Mouse (Mus musculus) ES-E14 (cell line): ENCODE measurements around the gene Kng2. TPM values are rescaled to one million over a fixed set of nuclear protein-coding genes. Genes with fewer than 3 reads are reported as not detected.
"Not testable (repeated sequence)": the region's sequence is repeated elsewhere in the genome, so short reads cannot be mapped to it uniquely, and the experiment has no call there.

Experiments used
- DNase-seq: peaks from one replicate; pipeline ENCODE4 v3.0.0-alpha.2; 2013; ENCODE audit warnings: low read depth, low spot score
- H3K27ac ChIP-seq: 2 replicates; pipeline ENCODE4 v1.5.1; 2012; ENCODE audit warnings: low read depth, mild to moderate bottlenecking, low read length, moderate library complexity, mixed read lengths; ENCODE audit not compliant: poor library complexity, insufficient read depth, severe bottlenecking
- H3K36me3 ChIP-seq: 2 replicates; pipeline ENCODE4 v1.6.1; 2012; ENCODE audit warnings: mild to moderate bottlenecking, low read length, moderate library complexity, mixed read lengths; ENCODE audit not compliant: control insufficient read depth, poor library complexity, insufficient read depth, severe bottlenecking
- H3K4me1 ChIP-seq, 2 experiments: fragments of 150-350 bp in 1 of 2; sonication (generic) in 1 of 2; 2 replicates each; pipeline ENCODE4 v1.6.1; 2012; ENCODE audit warnings: low read length in 2 of 2, mild to moderate bottlenecking in 1 of 2, mixed read lengths in 1 of 2; ENCODE audit not compliant: control insufficient read depth in 2 of 2, insufficient read depth in 2 of 2, poor library complexity in 1 of 2
- H3K4me3 ChIP-seq, 2 experiments: fragments of 150-350 bp in 1 of 2; sonication (generic) in 1 of 2; 2 replicates each; pipeline ENCODE4 v1.5.1; 2012; ENCODE audit warnings: low read length in 2 of 2, low read depth in 1 of 2, mild to moderate bottlenecking in 1 of 2, mixed read lengths in 1 of 2; ENCODE audit not compliant: insufficient read depth in 1 of 2, poor library complexity in 1 of 2, severe bottlenecking in 1 of 2
- H3K9ac ChIP-seq: 2 replicates; pipeline ENCODE4 v1.6.1; 2012; ENCODE audit warnings: low read depth, mild to moderate bottlenecking, low read length, mixed read lengths; ENCODE audit not compliant: poor library complexity, insufficient read depth, severe bottlenecking
- H3K9me3 ChIP-seq: fragments of 150-350 bp; sonication (generic); 2 replicates; pipeline ENCODE4 v1.6.1; 2012; ENCODE audit warnings: low read depth, mild to moderate bottlenecking, low read length; ENCODE audit not compliant: control insufficient read depth, insufficient read depth
- CHD2 ChIP-seq: IDR thresholded peaks from 2 replicates; pipeline ENCODE4 v1.6.1; 2014; ENCODE audit warnings: mild to moderate bottlenecking, low read depth, low read length, inconsistent platforms
- HCFC1 ChIP-seq: IDR thresholded peaks from 2 replicates; pipeline ENCODE4 v1.6.1; 2012; ENCODE audit warnings: low read length, inconsistent platforms, borderline replicate concordance; ENCODE audit not compliant: insufficient read depth
- MAFK ChIP-seq: IDR thresholded peaks from 2 replicates; pipeline ENCODE4 v1.6.1; 2014; ENCODE audit warnings: mild to moderate bottlenecking, low read depth, low read length, inconsistent platforms; ENCODE audit not compliant: insufficient read depth
- ZC3H11A ChIP-seq: IDR thresholded peaks from 2 replicates; pipeline ENCODE4 v1.6.1; 2012; ENCODE audit warnings: low read depth, mild to moderate bottlenecking, inconsistent platforms, low read length, borderline replicate concordance
- ZNF384 ChIP-seq: IDR thresholded peaks from 2 replicates; pipeline ENCODE4 v1.6.1; 2012; ENCODE audit warnings: low read depth, low read length, inconsistent platforms
- in situ Hi-C, 2 experiments: fragments of 600-800 bp; cut with MboI; formaldehyde crosslinking; loops; one replicate each; pipeline ENCODE4 v1.15.1; 2025; ENCODE audit warnings: low sequenced_read_pairs in 2 of 2, inconsistent platforms in 1 of 2; ENCODE audit not compliant: unreplicated experiment in 2 of 2
- total RNA-seq: library from RNA; depleted of rRNA; stranded (reverse); fragments of 300-350 nt; gene quantifications from 2 replicates; pipeline ENCODE4 v1.2.3, GENCODE M21; 2012

The Kng2 gene
- total RNA-seq, 1 experiment, result 0.22 TPM

DNA sequence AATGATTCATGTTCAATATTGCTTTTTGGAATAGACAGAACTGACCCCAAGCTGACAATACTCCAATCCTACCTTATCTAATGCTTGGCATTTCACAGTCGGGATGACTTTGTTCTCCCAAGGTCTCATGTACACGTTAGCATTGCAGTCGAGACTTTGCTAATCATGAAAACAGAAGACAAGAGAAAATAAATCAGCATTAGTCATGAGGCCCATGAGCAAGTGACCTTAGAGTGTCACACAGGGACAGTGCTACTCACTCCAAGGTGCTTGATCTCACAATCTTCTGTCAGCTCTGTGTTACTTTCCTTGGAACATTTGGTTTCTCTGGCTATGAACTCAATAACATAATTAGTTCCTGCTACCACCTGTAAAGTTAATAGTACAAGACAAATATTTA, 32.3 kb downstream of the Kng2 start:
- H3K9ac ChIP-seq, H3K4me3 ChIP-seq, DNase-seq, H3K27ac ChIP-seq, H3K4me1 ChIP-seq, H3K36me3 ChIP-seq, in situ Hi-C loops, H3K9me3 ChIP-seq: not testable (repeated sequence)

DNA sequence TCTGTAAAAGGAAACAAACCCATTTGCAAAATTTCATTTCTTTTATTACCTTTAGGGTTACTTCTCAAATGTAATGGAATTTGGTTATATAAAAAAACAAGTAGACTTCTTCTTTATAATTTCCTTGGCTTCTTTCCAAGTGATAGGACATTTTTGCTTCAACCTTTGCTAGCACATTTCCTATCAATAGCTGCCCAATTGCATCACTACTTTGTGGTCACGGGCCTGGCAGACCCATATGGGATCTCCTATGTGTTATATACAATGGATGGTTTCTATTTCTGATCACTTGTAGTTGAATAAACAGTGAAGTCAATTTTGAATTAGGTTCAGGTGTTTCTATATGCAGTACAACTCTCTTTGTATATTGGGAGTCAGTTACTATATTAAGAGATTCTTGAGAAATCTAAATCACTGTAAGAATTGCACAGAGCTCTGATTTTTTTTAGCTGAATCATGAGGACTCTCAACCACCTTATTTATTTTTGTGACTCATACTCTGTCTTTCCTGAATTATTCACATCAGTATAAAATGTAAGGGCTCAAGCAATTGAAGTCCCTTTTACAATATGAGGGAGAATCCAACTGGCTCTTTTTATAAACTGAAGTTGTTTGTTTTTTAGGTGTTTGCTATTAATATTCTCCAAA, 61.8 kb downstream of the Kng2 start:
- in situ Hi-C loops, result no loop called here
- no peak overlapping the region for H3K4me3 ChIP-seq

DNA sequence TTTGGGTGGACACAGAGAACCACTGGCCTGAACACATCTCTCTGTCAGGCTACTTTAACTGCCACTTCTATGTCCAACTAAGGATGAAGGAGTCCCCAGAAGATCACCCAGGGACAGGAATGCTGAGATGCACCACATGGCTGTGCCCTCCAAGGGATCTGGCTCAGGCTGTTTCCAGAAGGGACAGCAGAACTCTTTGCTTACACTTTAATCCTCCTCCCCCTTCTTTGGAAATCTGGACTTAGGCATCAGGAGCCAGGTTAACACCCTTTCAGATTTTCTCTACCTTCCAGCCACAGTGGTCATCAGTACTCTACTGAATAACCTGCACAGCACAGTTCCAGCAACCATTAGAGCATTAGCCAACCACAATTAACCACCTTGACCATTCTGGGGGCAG, 66.0 kb downstream of the Kng2 start:
- in situ Hi-C loops, result no loop called here
- Histone ChIP-seq H3K27ac (no peak overlapping the region), H3K4me3 (no peak overlapping the region), H3K36me3 (no peaks in the 10 kb centered on the region), H3K4me1 (no peaks in the 10 kb centered on the region), H3K9ac (no peak overlapping the region), H3K9me3 (no peaks in the 10 kb centered on the region)
- TF ChIP-seq ZC3H11A (no peak), ZNF384 (no peak), CHD2 (no peak), HCFC1 (no peak), MAFK (no peak)
- no peak for DNase-seq

More for the DNA sequence above, 61.8 kb downstream of the Kng2 start:
- Histone ChIP-seq H3K27ac (no peak overlapping the region), H3K9me3 (no peaks in the 10 kb centered on the region), H3K4me1 (no peaks in the 10 kb centered on the region), H3K36me3 (no peaks in the 10 kb centered on the region), H3K9ac (no peak overlapping the region)
- TF ChIP-seq HCFC1 (no peak), ZC3H11A (no peak), CHD2 (no peak), ZNF384 (no peak), MAFK (no peak)
- no peak for DNase-seq

DNA sequence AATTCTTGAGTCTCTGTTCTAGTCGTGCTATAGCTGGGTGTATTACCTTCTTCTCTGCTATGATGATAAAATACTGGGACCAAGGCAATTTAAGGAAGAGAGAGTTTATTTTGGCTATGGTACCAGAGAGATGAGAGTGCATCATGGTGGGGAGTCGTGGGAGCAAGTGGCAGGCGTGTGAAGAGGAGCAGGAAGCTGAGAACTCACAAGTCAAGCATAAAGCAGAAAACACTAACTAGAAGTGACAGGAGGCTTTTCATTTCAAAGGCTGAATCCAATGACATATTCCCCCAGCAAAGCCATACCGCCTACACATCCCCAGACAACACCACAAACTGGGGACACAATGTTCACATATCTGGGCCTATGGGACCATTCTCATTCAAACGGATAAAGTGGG, 67.0 kb downstream of the Kng2 start:
- DNase-seq, result no peak
- Histone ChIP-seq H3K27ac (no peak overlapping the region), H3K4me1 (no peaks in the 10 kb centered on the region), H3K4me3 (no peak overlapping the region), H3K9ac (no peak overlapping the region), H3K36me3 (no peaks in the 10 kb centered on the region), H3K9me3 (no peaks in the 10 kb centered on the region)
- in situ Hi-C loops, result no loop called here
- TF ChIP-seq MAFK, result no peak
- no peak for TF ChIP-seq CHD2
- TF ChIP-seq ZNF384, result no peak
- TF ChIP-seq ZC3H11A, result no peak
- TF ChIP-seq HCFC1, result no peak

DNA sequence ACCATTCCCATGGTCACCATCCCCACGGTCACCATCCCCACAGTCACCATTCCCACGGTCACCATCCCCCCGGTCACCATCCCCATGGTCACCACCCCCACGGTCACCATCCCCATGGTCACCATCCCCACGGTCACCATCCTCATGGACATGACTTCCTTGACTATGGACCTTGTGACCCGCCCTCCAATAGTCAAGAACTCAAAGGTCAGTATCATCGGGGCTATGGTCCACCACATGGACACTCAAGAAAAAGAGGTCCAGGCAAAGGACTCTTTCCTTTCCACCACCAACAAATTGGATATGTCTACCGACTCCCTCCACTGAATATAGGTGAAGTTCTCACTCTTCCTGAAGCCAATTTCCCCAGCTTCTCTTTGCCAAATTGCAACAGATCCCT, 68.2 kb downstream of the Kng2 start:
- Histone ChIP-seq H3K27ac (no peak overlapping the region), H3K36me3 (no peaks in the 10 kb centered on the region), H3K4me3 (no peak overlapping the region), H3K9ac (no peak overlapping the region), H3K4me1 (no peaks in the 10 kb centered on the region), H3K9me3 (no peaks in the 10 kb centered on the region)
- in situ Hi-C loops, result no loop called here
- no peak for TF ChIP-seq HCFC1
- TF ChIP-seq MAFK, result no peak
- TF ChIP-seq ZNF384, result no peak
- no peak for TF ChIP-seq CHD2
- no peak for TF ChIP-seq ZC3H11A
- no peak for DNase-seq
